Mouse (Mus musculus) mouse embryonic stem cell (cell line): Measurements from ENCODE around the gene Cwf19l2.
"Not testable (repeated sequence)": the region's sequence is repeated elsewhere in the genome, so short reads cannot be mapped to it uniquely, and the experiment has no call there.

Experiments
- in situ Hi-C, 2 experiments: fragments of 300-500 bp; cut with MboI; formaldehyde crosslinking; loops; 1 replicate in 1 of 2; 3 replicates in 1 of 2; pipeline ENCODE4 v1.14.3; 2019 to 2020; ENCODE audit warnings: low sequenced_read_pairs in 2 of 2, low pct_unique_long_range_greater_than_20kb in 1 of 2, mixed read lengths in 1 of 2; ENCODE audit not compliant: unreplicated experiment in 1 of 2

Cwf19l2 gene

GRCm38 (mm10) chr9:3403251-3404208 lies at the start of gene Cwf19l2:
Gene Cwf19l2 (plus strand): TSS chr9:3403592.
- in situ Hi-C loops = no loop called here

- in situ Hi-C loops = not testable (repeated sequence)
Measured at GRCm38 (mm10) chr9:3376323-3376722, 27.1 kb upstream of the Cwf19l2 start.

DNA sequence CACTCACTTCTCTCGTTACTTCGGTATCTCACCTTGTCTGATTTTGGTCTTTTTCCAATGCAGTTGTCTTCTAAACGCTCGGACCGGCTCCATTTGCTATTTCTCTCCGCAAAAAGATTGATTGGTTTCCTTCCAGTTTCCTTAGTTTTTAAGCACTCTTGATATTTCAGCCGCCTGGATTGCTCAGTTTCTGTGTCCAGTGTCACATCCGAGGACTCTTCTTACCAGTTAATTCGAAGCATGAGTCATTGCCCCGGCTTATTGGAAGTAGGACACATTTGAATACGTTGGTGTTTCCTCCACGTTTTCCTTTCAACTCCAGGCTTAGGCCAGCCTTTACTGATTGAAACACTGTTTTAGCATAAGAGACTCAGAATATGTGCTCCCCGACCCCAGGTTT lies 980 bp downstream of the Cwf19l2 start:
- in situ Hi-C loops = no loop called here

- in situ Hi-C loops = not testable (repeated sequence)
Measured at GRCm38 (mm10) chr9:3439555-3440300, 36.3 kb downstream of the Cwf19l2 start.

DNA sequence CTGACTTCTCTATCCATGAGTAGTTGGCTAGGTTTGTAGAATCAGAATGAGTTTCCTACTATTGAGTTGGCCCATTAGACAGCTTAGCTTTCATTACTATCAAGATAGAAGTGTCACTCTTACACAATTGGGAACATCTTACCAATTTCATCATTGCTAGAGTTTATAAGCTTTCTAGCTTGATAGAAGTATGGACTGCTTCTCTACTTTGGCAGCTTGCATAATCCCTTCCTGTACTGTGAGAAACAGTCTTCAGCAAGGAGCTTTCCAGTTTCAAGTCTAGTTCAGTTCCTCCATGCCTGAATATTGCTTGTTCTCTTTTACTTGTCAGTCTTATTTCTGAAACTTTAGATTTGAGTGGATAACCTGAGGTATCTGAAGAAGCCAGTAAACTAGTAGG lies 68.5 kb downstream of the Cwf19l2 start:
- in situ Hi-C loops = no loop called here

DNA sequence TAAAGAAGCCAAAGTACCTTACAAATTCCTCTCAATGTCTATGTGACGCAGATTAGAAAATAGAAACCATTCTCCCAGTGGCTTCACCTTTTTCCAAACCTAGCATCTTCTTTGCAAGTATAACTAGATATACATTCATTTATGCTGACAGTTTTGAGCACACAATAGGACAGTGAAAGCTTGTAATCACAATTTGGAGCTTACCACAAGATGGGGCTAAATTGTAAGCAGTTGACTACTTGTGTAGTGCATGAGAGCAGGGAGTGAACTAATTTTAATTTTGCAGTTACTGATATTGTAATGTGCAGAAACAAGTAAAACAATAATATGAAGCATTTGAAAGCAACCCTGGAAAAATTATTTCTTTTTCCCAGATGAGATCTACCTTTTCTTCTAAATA lies 115.3 kb downstream of the Cwf19l2 start:
- in situ Hi-C loops = no loop called here

- in situ Hi-C loops = no loop called here
Measured at GRCm38 (mm10) chr9:3519178-3519577, 115.8 kb downstream of the Cwf19l2 start.

DNA sequence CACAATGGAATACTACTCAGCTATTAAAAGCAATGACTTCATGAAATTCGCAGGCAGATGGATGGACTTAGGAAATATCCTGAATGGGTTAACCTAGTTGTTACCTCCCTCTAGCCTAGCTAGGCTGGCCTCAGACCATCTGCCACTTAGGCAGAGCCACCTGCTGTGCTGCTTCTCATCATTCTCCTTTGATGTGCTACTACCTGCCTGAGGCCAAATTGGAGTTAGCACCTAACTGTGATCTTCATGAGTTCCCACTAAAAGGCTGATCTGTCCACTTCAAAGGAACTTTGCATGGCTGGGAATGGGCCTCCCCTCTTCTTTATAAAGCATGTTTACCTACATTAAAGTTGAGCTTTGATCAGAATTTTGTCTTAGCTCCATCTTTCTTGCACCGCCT lies 117.6 kb downstream of the Cwf19l2 start:
- in situ Hi-C loops = no loop called here
